Mouse (Mus musculus) megakaryocyte, embryonic 14.5 days (primary cell): Measurements from ENCODE around the gene Nln. TPM values are rescaled to one million over a fixed set of nuclear protein-coding genes. Genes with fewer than 3 reads are reported as not detected.

ENCODE experiments used
- H3K27me3 ChIP-seq: replicated peaks from 2 replicates; pipeline ENCODE3; 2012; ENCODE audit warnings: inconsistent platforms
- H3K36me3 ChIP-seq: replicated peaks from 2 replicates; pipeline ENCODE3; 2012; ENCODE audit warnings: low read length, inconsistent platforms, mixed read lengths
- H3K4me1 ChIP-seq: 2 replicates; pipeline ENCODE4 v1.6.1; 2012; ENCODE audit warnings: inconsistent platforms
- H3K4me3 ChIP-seq: replicated peaks from 2 replicates; pipeline ENCODE3; 2012; ENCODE audit warnings: moderate library complexity, mild to moderate bottlenecking, inconsistent platforms
- H3K9me3 ChIP-seq: 2 replicates; pipeline ENCODE4 v1.6.1; 2012; ENCODE audit warnings: inconsistent platforms
- FLI1 ChIP-seq: IDR thresholded peaks from 2 replicates; pipeline ENCODE4 v1.6.1; 2012; ENCODE audit warnings: low read length, inconsistent platforms, mixed read lengths
- GATA1 ChIP-seq: IDR thresholded peaks from 3 replicates; pipeline ENCODE4 v1.6.1; 2012; ENCODE audit warnings: mixed read lengths, low read length, inconsistent platforms, borderline replicate concordance
- polyA plus RNA-seq: library from polyadenylated mRNA; stranded (reverse); fragments of >175 nt; gene quantifications from 2 replicates; pipeline ENCODE4 v1.2.3, GENCODE M21; 2012; ENCODE audit warnings: low replicate concordance; ENCODE audit not compliant: insufficient read depth

Gene Nln
- polyA plus RNA-seq, 1 experiment: 11.1 TPM

GRCm38 (mm10) chr13:104005231-104005845 is 104.1 kb downstream of the Nln start:
- Histone ChIP-seq H3K27me3 (no peaks in the 10 kb centered on the region), H3K9me3 (no peaks in the 10 kb centered on the region), H3K36me3 (no peaks in the 10 kb centered on the region), H3K4me3 (no peak overlapping the region), H3K4me1 (peaks cover 28% of the 10 kb centered on the region)
- no peak for TF ChIP-seq FLI1
- TF ChIP-seq GATA1: no peak

GRCm38 (mm10) chr13:103994085-103994455 is 115.3 kb downstream of the Nln start:
- no peaks in the 10 kb centered on the region for H3K27me3 ChIP-seq
- H3K4me3 ChIP-seq: peak overlapping the region; percentile 65
- TF ChIP-seq FLI1 (no peak), GATA1 (peak; percentile 61; the same call in 1 of the 3 replicates)
- H3K36me3 ChIP-seq: peaks cover 14% of the 10 kb centered on the region
- H3K4me1 ChIP-seq: peaks cover 56% of the 10 kb centered on the region
- peaks cover 18% of the 10 kb centered on the region for H3K9me3 ChIP-seq

- peaks cover 58% of the 10 kb centered on the region for H3K4me1 ChIP-seq
- peaks cover 23% of the 10 kb centered on the region for H3K9me3 ChIP-seq
- peaks cover 18% of the 10 kb centered on the region for H3K36me3 ChIP-seq
- no peak overlapping the region for H3K4me3 ChIP-seq
- TF ChIP-seq FLI1 (no peak), GATA1 (no peak)
- H3K27me3 ChIP-seq: no peaks in the 10 kb centered on the region
Measured at GRCm38 (mm10) chr13:103993142-103994084, 116.0 kb downstream of the Nln start.

GRCm38 (mm10) chr13:103986660-103987059 is 122.8 kb downstream of the Nln start:
- H3K9me3 ChIP-seq: peaks cover 43% of the 10 kb centered on the region
- H3K27me3 ChIP-seq: no peaks in the 10 kb centered on the region
- H3K4me3 ChIP-seq: no peak overlapping the region
- H3K36me3 ChIP-seq: peaks cover 42% of the 10 kb centered on the region
- TF ChIP-seq FLI1 (no peak), GATA1 (no peak)
- H3K4me1 ChIP-seq: peaks cover 50% of the 10 kb centered on the region

GRCm38 (mm10) chr13:103985510-103986278 is 123.7 kb downstream of the Nln start:
- no peaks in the 10 kb centered on the region for H3K27me3 ChIP-seq
- TF ChIP-seq FLI1 (no peak), GATA1 (no peak)
- H3K4me3 ChIP-seq: no peak overlapping the region
- peaks cover 50% of the 10 kb centered on the region for H3K4me1 ChIP-seq
- peaks cover 44% of the 10 kb centered on the region for H3K36me3 ChIP-seq
- peaks cover 38% of the 10 kb centered on the region for H3K9me3 ChIP-seq

- Histone ChIP-seq H3K36me3 (peaks cover 24% of the 10 kb centered on the region), H3K27me3 (no peaks in the 10 kb centered on the region), H3K4me1 (peaks cover 54% of the 10 kb centered on the region), H3K9me3 (peaks cover 17% of the 10 kb centered on the region), H3K4me3 (no peak overlapping the region)
- TF ChIP-seq FLI1 (no peak), GATA1 (no peak)
Measured at GRCm38 (mm10) chr13:103982376-103982775, 127.0 kb downstream of the Nln start.

- Histone ChIP-seq H3K9me3 (peaks cover 17% of the 10 kb centered on the region), H3K27me3 (no peaks in the 10 kb centered on the region), H3K4me3 (peak overlapping the region; percentile 71), H3K4me1 (peaks cover 49% of the 10 kb centered on the region), H3K36me3 (peaks cover 18% of the 10 kb centered on the region)
- TF ChIP-seq GATA1: no peak
- no peak for TF ChIP-seq FLI1
Measured at GRCm38 (mm10) chr13:103980414-103980813, 129.0 kb downstream of the Nln start.

GRCm38 (mm10) chr13:103978286-103978866 is 131.0 kb downstream of the Nln start:
- H3K4me3 ChIP-seq: no peak overlapping the region
- H3K36me3 ChIP-seq: peaks cover 14% of the 10 kb centered on the region
- peaks cover 62% of the 10 kb centered on the region for H3K4me1 ChIP-seq
- no peaks in the 10 kb centered on the region for H3K27me3 ChIP-seq
- H3K9me3 ChIP-seq: peaks cover 15% of the 10 kb centered on the region
- no peak for TF ChIP-seq GATA1
- TF ChIP-seq FLI1: no peak

GRCm38 (mm10) chr13:103977844-103978243 is 131.6 kb downstream of the Nln start:
- Histone ChIP-seq H3K4me1 (peaks cover 67% of the 10 kb centered on the region), H3K27me3 (no peaks in the 10 kb centered on the region), H3K36me3 (peaks cover 12% of the 10 kb centered on the region), H3K9me3 (peaks cover 15% of the 10 kb centered on the region), H3K4me3 (no peak overlapping the region)
- TF ChIP-seq FLI1: no peak
- no peak for TF ChIP-seq GATA1
